Mouse (Mus musculus): ENCODE results near the gene Rd3. TPM values are rescaled to one million over a fixed set of nuclear protein-coding genes. Genes with fewer than 3 reads are reported as not detected.

Gene Rd3
- total and polyA plus RNA-seq, 3 experiments, result not detected

GRCm38 (mm10) chr1:191989994-191990393 lies 12.8 kb downstream of the Rd3 start (continued):
- TF ChIP-seq TCF12 (IDR thresholded peaks at IDR 0.05; ENCODE audit: low read depth, low read length) (peak; percentile 52), JUND (IDR thresholded peaks at IDR 0.05; ENCODE audit: low read depth, low read length) (no peak), POLR2AphosphoS2 (IDR thresholded peaks at IDR 0.05; ENCODE audit: low read length) (0 out of 2 replicates have a peak, but pooled peaks have one; percentile 57), ELF1 (IDR thresholded peaks at IDR 0.05; ENCODE audit: low read depth, low read length) (peak; percentile 94), UBTF (IDR thresholded peaks at IDR 0.05; ENCODE audit: borderline replicate concordance, insufficient read depth, low read depth, low read length) (no peak), ZNF384 (IDR thresholded peaks at IDR 0.05; ENCODE audit: low read depth, low read length) (no peak)

GRCm38 (mm10) chr1:191992040-191992780 lies 15.0 kb downstream of the Rd3 start:
- DNase-seq (ENCODE audit: low read depth, low spot score), result no peak
- no peak overlapping the region for H3K9ac ChIP-seq (ENCODE audit: control insufficient read depth, low read depth, low read length, poor library complexity, severe bottlenecking)
- H3K4me3 ChIP-seq (ENCODE audit: control insufficient read depth in 1 of 2, insufficient read depth in 1 of 2, low read depth in 2 of 2, low read length in 2 of 2), result no peak overlapping the region
- peaks cover 0 to 11% of the 10 kb centered on the region in 2 experiments; a peak in 2 of 4 replicates for H3K4me1 ChIP-seq (ENCODE audit: control insufficient read depth in 1 of 2, insufficient read depth in 2 of 2, low read length in 2 of 2)
- no peaks in the 10 kb centered on the region for H3K27me3 ChIP-seq (ENCODE audit: control insufficient read depth in 1 of 2, insufficient read depth in 2 of 2, low read length in 2 of 2)
- no peaks in the 10 kb centered on the region; the same call in 1 of the 2 replicates for H3K79me2 ChIP-seq (ENCODE audit: control insufficient read depth, insufficient read depth, low read length, poor library complexity)
- no peak for TF ChIP-seq RAD21 (IDR thresholded peaks at IDR 0.05; ENCODE audit: low read depth, low read length)
- no peak for TF ChIP-seq MAZ (IDR thresholded peaks at IDR 0.05; ENCODE audit: low read depth, low read length)
- TF ChIP-seq RCOR1 (IDR thresholded peaks at IDR 0.05; ENCODE audit: low read depth, low read length), result no peak
- no peak for TF ChIP-seq MEF2A (IDR thresholded peaks at IDR 0.05; ENCODE audit: extremely low read depth, insufficient replicate concordance, low read depth, low read length, poor library complexity, severe bottlenecking)
- no peak for TF ChIP-seq USF1 (IDR thresholded peaks at IDR 0.05; ENCODE audit: low read depth, low read length)
- no peak for TF ChIP-seq NELFE (IDR thresholded peaks at IDR 0.05; ENCODE audit: low read depth, low read length)
- no peak for TF ChIP-seq MAFK (IDR thresholded peaks at IDR 0.05; ENCODE audit: borderline replicate concordance, low read depth, low read length)
- TF ChIP-seq USF2 (IDR thresholded peaks at IDR 0.05; ENCODE audit: borderline replicate concordance in 1 of 2, insufficient read depth in 1 of 2, low read depth in 1 of 2, low read length in 2 of 2), result no peak
- no peak for TF ChIP-seq SIN3A (IDR thresholded peaks at IDR 0.05; ENCODE audit: low read length)
- no peak overlapping the region for H3K27ac ChIP-seq (ENCODE audit: control insufficient read depth, low read depth, low read length)
- H3K9me3 ChIP-seq (replicated peaks; ENCODE audit: insufficient read depth, low read length), result no peaks in the 10 kb centered on the region
- H3K36me3 ChIP-seq (ENCODE audit: control insufficient read depth in 1 of 2, insufficient read depth in 2 of 2, low read length in 2 of 2), result peaks cover 0 to 12% of the 10 kb centered on the region in 2 experiments; a peak in 2 of 4 replicates

GRCm38 (mm10) chr1:191994476-191994875 lies 17.3 kb downstream of the Rd3 start:
- peak; percentile 9 for DNase-seq (ENCODE audit: low read depth, low spot score)
- TF ChIP-seq ELF1 (IDR thresholded peaks at IDR 0.05; ENCODE audit: low read depth, low read length) (no peak), ZC3H11A (IDR thresholded peaks at IDR 0.05; ENCODE audit: low read depth, low read length) (no peak), KAT2A (conservative IDR thresholded peaks at IDR 0.05; ENCODE audit: low read depth, low read length) (no peak), ETS1 (IDR thresholded peaks at IDR 0.05; ENCODE audit: low read depth, low read length) (no peak), JUND (IDR thresholded peaks at IDR 0.05; ENCODE audit: low read depth, low read length) (no peak), MEF2A (IDR thresholded peaks at IDR 0.05; ENCODE audit: extremely low read depth, insufficient replicate concordance, low read depth, low read length, poor library complexity, severe bottlenecking) (no peak), CHD1 (IDR thresholded peaks at IDR 0.05; ENCODE audit: low read depth, low read length) (no peak), MAX (IDR thresholded peaks at IDR 0.05; ENCODE audit: low read length) (no peak), EP300 (IDR thresholded peaks at IDR 0.05; ENCODE audit: low read depth in 1 of 2, low read length in 2 of 2) (no peak)
- H3K9ac ChIP-seq (ENCODE audit: control insufficient read depth, low read depth, low read length, poor library complexity, severe bottlenecking), result no peak overlapping the region
- no peak overlapping the region for H3K27ac ChIP-seq (ENCODE audit: control insufficient read depth, low read depth, low read length)
- H3K36me3 ChIP-seq (ENCODE audit: control insufficient read depth in 1 of 2, insufficient read depth in 2 of 2, low read length in 2 of 2), result peaks cover 0 to 5% of the 10 kb centered on the region in 2 experiments; a peak in 1 of 4 replicates
- no peak overlapping the region for H3K4me3 ChIP-seq (ENCODE audit: control insufficient read depth in 1 of 2, insufficient read depth in 1 of 2, low read depth in 2 of 2, low read length in 2 of 2)
- peaks cover 0 to 6% of the 10 kb centered on the region in 2 experiments; a peak in 2 of 4 replicates for H3K4me1 ChIP-seq (ENCODE audit: control insufficient read depth in 1 of 2, insufficient read depth in 2 of 2, low read length in 2 of 2)
- no peaks in the 10 kb centered on the region for H3K27me3 ChIP-seq (ENCODE audit: control insufficient read depth in 1 of 2, insufficient read depth in 2 of 2, low read length in 2 of 2)
- H3K79me2 ChIP-seq (ENCODE audit: control insufficient read depth, insufficient read depth, low read length, poor library complexity), result no peaks in the 10 kb centered on the region; the same call in 1 of the 2 replicates
- no peaks in the 10 kb centered on the region for H3K9me3 ChIP-seq (replicated peaks; ENCODE audit: insufficient read depth, low read length)

All from MEL (cell line).